Mouse (Mus musculus) CH12F3 (cell line): ENCODE data around the gene Btbd35f4.
"Not testable (repeated sequence)": the region's sequence is repeated elsewhere in the genome, so short reads cannot be mapped to it uniquely, and the experiment has no call there.

Source experiments
- in situ Hi-C: fragments of 300-500 bp; cut with MboI; formaldehyde crosslinking; loops from 2 replicates; pipeline ENCODE4 v1.14.3; 2020; ENCODE audit warnings: low sequenced_read_pairs

The Btbd35f4 gene

DNA sequence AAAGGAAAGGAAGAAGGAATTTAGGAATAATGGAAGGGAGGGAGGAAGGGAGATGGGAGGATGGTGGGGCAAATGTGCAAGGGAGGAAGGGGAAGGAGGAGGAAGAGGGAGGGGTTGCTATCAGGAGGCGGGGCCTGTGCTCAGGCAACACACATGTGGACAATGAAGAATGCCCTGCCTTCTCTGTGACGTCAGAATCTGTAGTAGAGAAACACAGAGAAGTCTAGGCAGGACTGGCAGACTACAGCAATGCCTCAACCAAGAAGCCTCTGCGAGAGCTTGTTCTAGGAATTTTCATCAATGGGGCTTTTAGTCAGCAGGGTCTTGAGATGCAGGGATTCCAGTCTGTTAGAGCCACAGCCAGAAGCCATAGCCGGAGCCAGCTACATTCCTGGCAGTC, at the start of gene Btbd35f4:
Gene Btbd35f4, plus strand, starts transcription at position 301 of the 400 bp plus-strand sequence.
- in situ Hi-C loops, result not testable (repeated sequence)

DNA sequence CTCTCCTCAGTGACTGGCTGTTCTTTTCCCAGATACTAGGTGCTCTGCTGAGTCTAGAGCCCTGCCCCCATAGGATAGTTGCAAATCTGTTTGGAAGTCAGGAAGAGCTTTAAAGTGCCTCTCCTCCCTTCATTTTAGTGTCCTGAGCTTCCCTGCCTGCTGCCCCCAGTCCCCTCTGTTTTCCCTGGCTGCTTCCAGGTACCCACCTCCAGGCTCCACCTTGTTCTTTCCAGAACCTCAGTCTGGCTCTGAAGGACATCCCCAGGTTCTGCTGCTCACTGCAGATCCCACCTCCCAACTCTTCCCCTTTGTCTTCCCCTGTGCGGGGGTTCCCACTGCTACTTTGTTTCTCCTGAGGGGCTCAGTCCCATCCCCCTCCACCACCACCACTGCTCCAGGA, 39.7 kb downstream of the Btbd35f4 start:
- in situ Hi-C loops, result not testable (repeated sequence)
